Mouse (Mus musculus) spleen, adult 10 weeks (tissue): Measurements from ENCODE around the gene Scamp3. TPM values are rescaled to one million over a fixed set of nuclear protein-coding genes. Genes with fewer than 3 reads are reported as not detected.

Source experiments
- polyA plus RNA-seq: library from polyadenylated mRNA; stranded (reverse); fragments of 350-450 nt; fragmentation: Illumina TruSeq; extraction: RNeasy Lipid Tissue Mini Kit (QIAGEN cat#74804); gene quantifications from one replicate; pipeline ENCODE4 v1.2.3, GENCODE M21; 2015; ENCODE audit warnings: low replicate concordance; ENCODE audit not compliant: insufficient read depth

Scamp3 gene
- 49.7 TPM for polyA plus RNA-seq

GRCm38 (mm10) chr3:89177242-89178106, at the start of gene Scamp3:
Gene Scamp3, plus strand, starts transcription at chr3:89177473.

GRCm38 (mm10) chr3:89135958-89136357, 41.3 kb upstream of the Scamp3 start, which contains the start of gene Pklr:
Gene Pklr, plus strand, starts transcription at chr3:89136142.

GRCm38 (mm10) chr3:89159616-89160344, 17.5 kb upstream of the Scamp3 start, which contains the start of gene Hcn3:
Gene Hcn3, minus strand, starts transcription at chr3:89160196.

GRCm38 (mm10) chr3:89164506-89165267, 12.6 kb upstream of the Scamp3 start, which contains the start of gene Clk2:
Gene Clk2, plus strand, starts transcription at chr3:89164795.

GRCm38 (mm10) chr3:89183058-89183958, 6.0 kb downstream of the Scamp3 start, which contains the start of gene Fam189b:
Gene Fam189b, plus strand, starts transcription at chr3:89183143.

GRCm38 (mm10) chr3:89202253-89203141, 25.2 kb downstream of the Scamp3 start, which contains the start of gene Gba:
Gene Gba, plus strand, starts transcription at chr3:89202928.

GRCm38 (mm10) chr3:89214681-89215411, 37.6 kb downstream of the Scamp3 start, which contains the start of gene Thbs3:
Gene Thbs3, plus strand, starts transcription at chr3:89215180.

GRCm38 (mm10) chr3:89226900-89227299, 49.6 kb downstream of the Scamp3 start, which contains the start of gene Mtx1:
Gene Mtx1, minus strand, starts transcription at chr3:89227088.

GRCm38 (mm10) chr3:89228836-89229235, 51.6 kb downstream of the Scamp3 start, which contains the start of gene Muc1:
Gene Muc1, plus strand, starts transcription at chr3:89229057.

Other genes starting within 250 kb of the Scamp3 start
- 56.6 TPM for gene Ash1l, start 226.9 kb upstream of the Scamp3 start, polyA plus RNA-seq
- 82.1 TPM for gene Dap3, start 226.3 kb upstream of the Scamp3 start, polyA plus RNA-seq
- gene Rusc1, start 84.2 kb upstream of the Scamp3 start, polyA plus RNA-seq, result 22.4 TPM
- gene Gm43738, start 76.4 kb upstream of the Scamp3 start, polyA plus RNA-seq, result not detected
- gene Fdps, start 75.5 kb upstream of the Scamp3 start, polyA plus RNA-seq, result 37.3 TPM
- 1.8 TPM for gene Pklr, start 41.3 kb upstream of the Scamp3 start, polyA plus RNA-seq
- gene Hcn3, start 17.3 kb upstream of the Scamp3 start, polyA plus RNA-seq, result 0.23 TPM
- 91.6 TPM for gene Clk2, start 12.7 kb upstream of the Scamp3 start, polyA plus RNA-seq
- gene Fam189b, start 5.7 kb downstream of the Scamp3 start, polyA plus RNA-seq, result 19.3 TPM
- gene Gba, start 25.5 kb downstream of the Scamp3 start, polyA plus RNA-seq, result 71.7 TPM
- 2.9 TPM for gene Thbs3, start 37.7 kb downstream of the Scamp3 start, polyA plus RNA-seq
- 58.4 TPM for gene Mtx1, start 49.6 kb downstream of the Scamp3 start, polyA plus RNA-seq
- 0.52 TPM for gene Muc1, start 51.6 kb downstream of the Scamp3 start, polyA plus RNA-seq
- 83.8 TPM for gene Krtcap2, start 68.5 kb downstream of the Scamp3 start, polyA plus RNA-seq
- 0.54 TPM for gene Trim46, start 68.8 kb downstream of the Scamp3 start, polyA plus RNA-seq
- gene Dpm3, start 81.9 kb downstream of the Scamp3 start, polyA plus RNA-seq, result 3.5 TPM
- 93.1 TPM for gene Slc50a1, start 93.1 kb downstream of the Scamp3 start, polyA plus RNA-seq
- gene Efna1, start 103.7 kb downstream of the Scamp3 start, polyA plus RNA-seq, result 3.6 TPM
- gene Efna3, start 145.5 kb downstream of the Scamp3 start, polyA plus RNA-seq, result not detected
- gene Efna4, start 160.6 kb downstream of the Scamp3 start, polyA plus RNA-seq, result not detected
- gene Adam15, start 172.5 kb downstream of the Scamp3 start, polyA plus RNA-seq, result 18.7 TPM
- 0.36 TPM for gene Dcst2, start 184.5 kb downstream of the Scamp3 start, polyA plus RNA-seq
- gene Dcst1, start 187.8 kb downstream of the Scamp3 start, polyA plus RNA-seq, result 0.44 TPM
- 14.7 TPM for gene Zbtb7b, start 217.3 kb downstream of the Scamp3 start, polyA plus RNA-seq
- 5.6 TPM for gene Lenep, start 225.3 kb downstream of the Scamp3 start, polyA plus RNA-seq
- 16.6 TPM for gene Flad1, start 234.4 kb downstream of the Scamp3 start, polyA plus RNA-seq
- 31.1 TPM for gene Cks1b, start 240.9 kb downstream of the Scamp3 start, polyA plus RNA-seq
- 56.3 TPM for gene Shc1, start 241.0 kb downstream of the Scamp3 start, polyA plus RNA-seq